Mouse (Mus musculus): ENCODE results near the gene Gm37240. TPM values are rescaled to one million over a fixed set of nuclear protein-coding genes. Genes with fewer than 3 reads are reported as not detected.

Gm37240 gene
- total RNA-seq, 2 experiments from 2014 or later: 1.4 to 2.4 TPM

DNA sequence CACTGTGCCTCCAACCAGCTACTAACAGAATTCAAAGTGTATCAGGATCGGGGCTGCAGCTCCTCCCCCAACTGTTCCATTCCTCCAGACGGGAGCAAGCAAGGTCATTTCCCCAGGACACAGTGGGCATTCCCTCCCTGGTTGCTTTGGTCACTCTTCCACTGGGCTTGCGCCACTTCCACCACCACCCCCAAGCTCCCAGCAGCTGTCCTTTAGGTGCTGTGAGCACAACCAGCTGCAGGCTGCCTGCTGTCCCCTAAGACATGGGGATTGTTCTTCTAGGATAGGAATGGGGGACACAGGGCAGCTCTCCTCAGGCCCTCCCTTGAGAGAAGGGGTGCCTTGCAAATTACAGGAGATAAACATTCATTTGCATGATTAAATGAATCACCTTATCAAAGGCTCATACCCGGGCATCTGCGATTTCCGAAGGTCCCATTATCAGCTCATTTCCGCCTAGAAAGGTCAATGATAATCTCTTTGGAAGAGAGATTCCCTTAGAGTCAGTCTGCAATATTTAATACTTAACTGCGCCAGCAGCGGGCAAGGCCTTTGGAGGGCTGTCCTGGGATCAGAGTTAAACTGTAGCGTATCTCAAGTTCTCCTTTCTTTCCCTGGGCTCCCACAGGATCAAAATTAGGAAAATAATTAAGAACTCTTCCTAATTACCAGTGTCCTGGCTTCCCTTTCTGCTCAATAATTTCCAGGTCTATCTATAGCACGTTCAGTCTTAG lies 1247.4 kb downstream of the Gm37240 start:
- Histone ChIP-seq H3K27ac (no peak overlapping the region), H3K4me3 (no peak overlapping the region)
- no peak for TF ChIP-seq CTCF (conservative IDR thresholded peaks at IDR 0.05)
- DNase-seq (ENCODE audit: low spot score in 2 of 2): no peak

DNA sequence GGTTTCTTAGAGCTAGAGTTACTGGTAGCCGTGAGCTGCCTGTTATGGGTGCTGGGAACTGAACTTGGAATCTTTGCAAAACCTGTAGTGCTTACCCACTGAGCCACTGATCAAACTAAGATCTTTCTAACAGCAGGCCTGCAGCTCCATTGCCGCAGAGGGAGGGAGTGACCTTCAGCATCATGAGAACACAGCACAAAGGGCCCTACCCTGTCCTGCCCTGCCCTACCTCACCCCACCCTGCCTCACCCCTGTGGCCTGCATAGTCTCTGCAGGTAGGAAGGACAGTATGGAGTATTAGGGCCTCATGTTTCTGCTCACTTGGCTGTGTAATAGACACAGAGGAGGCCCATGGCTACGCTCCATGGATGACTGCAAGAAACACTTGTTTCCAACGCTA lies 1248.5 kb downstream of the Gm37240 start:
- no peak for TF ChIP-seq CTCF (conservative IDR thresholded peaks at IDR 0.05)
- no peak for DNase-seq (ENCODE audit: low spot score in 2 of 2)

DNA sequence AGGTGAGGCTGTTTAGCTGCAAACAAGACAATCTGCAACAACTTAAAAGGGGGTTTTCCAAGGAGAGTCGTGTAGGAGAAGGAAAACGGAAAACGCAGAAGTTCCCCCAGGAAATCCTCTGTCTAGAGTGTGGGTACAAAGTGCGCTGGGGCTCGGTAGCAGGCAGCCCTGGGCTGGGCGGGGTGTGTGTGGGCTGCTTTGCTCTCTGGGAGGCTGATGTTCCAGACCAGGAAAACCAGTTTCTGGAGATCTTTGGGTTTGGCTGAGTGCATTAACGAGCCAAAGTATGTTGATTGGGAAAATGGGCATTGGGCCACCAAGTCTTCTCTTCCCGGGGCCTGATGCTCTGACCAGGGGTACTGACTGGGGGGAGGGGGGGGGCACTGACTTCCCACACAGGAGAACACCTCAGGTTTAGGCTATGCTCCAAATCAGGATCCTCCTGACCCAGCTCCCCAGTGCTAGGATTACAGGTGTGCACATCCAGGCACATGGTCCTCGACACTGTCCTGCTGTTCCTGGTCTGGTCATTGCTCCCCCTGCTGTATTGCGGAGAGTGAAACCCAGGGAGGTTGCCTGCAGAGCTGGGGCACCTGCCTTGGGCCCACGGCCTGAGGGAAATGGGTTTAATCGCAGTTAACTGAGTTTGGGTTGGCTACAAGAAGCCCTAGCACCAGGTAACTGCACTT lies 1249.3 kb downstream of the Gm37240 start:
- Histone ChIP-seq H3K4me3 (no peak overlapping the region), H3K27ac (no peak overlapping the region)
- no peak for TF ChIP-seq CTCF (conservative IDR thresholded peaks at IDR 0.05)
- no peak for DNase-seq (ENCODE audit: low spot score in 2 of 2)

More for the DNA sequence above, 1248.5 kb downstream of the Gm37240 start:
- Histone ChIP-seq H3K4me3 (no peak overlapping the region), H3K27ac (no peak overlapping the region)

DNA sequence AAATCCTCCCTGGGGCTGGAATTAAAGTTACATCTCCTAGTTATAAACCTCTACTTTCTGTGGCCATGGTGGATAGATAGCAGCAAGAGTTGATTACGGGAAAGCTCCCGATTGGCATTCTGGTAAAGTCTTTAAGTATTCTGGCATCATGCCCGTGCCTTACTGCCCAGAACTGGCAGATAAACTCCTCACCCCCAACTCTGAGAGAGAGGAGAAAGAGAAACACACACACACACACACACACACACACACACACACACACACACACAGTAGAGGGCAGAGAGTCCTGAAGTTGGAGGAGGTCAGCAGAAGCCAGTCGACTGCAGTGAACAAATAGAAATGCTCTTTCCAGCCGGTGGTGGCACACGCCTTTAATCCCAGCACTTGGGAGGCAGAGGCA lies 1250.2 kb downstream of the Gm37240 start:
- Histone ChIP-seq H3K27ac (no peak overlapping the region), H3K4me3 (no peak overlapping the region)
- no peak for TF ChIP-seq CTCF (conservative IDR thresholded peaks at IDR 0.05)
- DNase-seq (ENCODE audit: low spot score in 2 of 2): no peak

DNA sequence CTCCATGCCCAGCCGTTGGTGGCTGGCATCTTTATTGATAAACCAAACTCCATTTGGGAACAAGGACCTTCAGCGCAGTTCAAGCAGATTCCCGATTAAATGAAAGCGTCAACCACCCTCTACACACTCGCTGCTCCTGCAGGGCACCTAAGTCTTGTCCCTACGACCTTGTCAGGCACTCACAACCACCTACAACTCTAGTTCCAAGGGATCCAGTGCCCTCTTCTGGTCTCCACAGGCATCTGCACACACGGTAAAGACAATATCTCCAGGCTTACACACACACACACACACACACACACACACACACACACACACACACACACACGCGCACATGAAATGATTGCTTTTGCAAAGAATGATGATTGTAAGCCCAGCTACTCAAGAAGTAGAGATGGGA lies 1255.7 kb downstream of the Gm37240 start:
- no peak for TF ChIP-seq CTCF (conservative IDR thresholded peaks at IDR 0.05)
- Histone ChIP-seq H3K27ac (no peak overlapping the region), H3K4me3 (no peak overlapping the region)
- no peak for DNase-seq (ENCODE audit: low spot score in 2 of 2)

DNA sequence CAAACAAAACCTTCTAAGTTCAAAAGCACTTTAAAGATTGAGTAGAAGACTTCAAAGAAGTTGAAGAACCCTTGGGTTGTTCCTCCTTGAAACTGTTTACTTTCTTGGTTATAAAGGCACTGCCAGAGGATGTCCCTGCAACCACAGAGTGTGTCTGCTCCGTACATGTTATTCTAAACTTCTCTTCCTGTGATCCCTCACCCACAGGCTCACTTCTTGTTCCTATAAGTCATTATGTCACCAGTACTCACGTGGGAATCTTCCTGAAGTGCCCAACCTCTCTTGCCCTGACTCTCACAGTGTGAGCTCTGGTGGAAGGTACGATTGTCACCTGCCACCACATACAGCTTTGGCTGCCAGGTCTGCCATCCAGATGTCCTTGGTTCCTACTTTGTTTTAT lies 1265.3 kb downstream of the Gm37240 start:
- no peak overlapping the region for H3K4me3 ChIP-seq
- no peak for DNase-seq (ENCODE audit: low spot score in 2 of 2)
- H3K27ac ChIP-seq: no peak overlapping the region
- no peak for TF ChIP-seq CTCF (conservative IDR thresholded peaks at IDR 0.05)

DNA sequence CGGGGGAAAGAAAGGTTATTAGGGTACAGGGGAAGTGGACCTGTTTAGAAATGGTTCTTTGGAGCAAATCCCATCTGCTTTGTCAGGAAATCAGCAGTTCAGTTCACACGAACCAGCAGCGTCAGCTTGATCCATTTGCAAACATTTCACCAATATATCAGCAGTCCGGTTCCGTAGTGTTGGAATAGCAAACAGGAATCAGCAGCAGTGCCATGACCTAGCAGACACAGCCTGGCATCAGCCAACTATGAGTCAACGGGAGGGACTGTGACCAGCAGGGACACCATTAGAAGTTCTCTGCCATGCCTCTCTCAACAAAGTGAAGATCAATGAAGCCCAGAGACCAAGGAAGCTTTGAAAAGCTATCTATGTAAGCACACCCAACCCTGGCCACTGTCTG lies 1267.6 kb downstream of the Gm37240 start:
- Histone ChIP-seq H3K4me3 (no peak overlapping the region), H3K27ac (no peak overlapping the region)
- TF ChIP-seq CTCF (conservative IDR thresholded peaks at IDR 0.05): no peak
- DNase-seq (ENCODE audit: low spot score in 2 of 2): no peak

DNA sequence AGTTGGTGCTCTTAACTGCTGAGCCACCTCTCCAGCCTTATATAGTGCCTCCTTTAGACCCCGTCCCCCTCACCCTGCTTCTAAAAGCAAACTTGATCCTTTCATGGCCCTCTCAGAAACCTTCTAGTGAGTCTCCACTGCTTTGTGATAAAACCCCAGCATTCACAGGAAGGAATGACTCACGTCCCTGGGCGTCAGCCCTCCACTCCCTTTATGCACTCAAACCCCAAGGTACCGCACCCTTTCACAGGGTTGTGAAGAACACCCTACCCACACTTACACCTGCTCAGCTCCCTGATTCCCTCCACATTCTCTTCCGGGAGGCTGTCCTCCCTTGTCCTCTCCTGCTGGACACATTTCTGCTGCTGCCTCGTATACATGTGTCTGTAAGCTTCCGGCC lies 1268.3 kb downstream of the Gm37240 start:
- Histone ChIP-seq H3K27ac (no peak overlapping the region), H3K4me3 (no peak overlapping the region)
- no peak for DNase-seq (ENCODE audit: low spot score in 2 of 2)
- TF ChIP-seq CTCF (conservative IDR thresholded peaks at IDR 0.05): no peak

DNA sequence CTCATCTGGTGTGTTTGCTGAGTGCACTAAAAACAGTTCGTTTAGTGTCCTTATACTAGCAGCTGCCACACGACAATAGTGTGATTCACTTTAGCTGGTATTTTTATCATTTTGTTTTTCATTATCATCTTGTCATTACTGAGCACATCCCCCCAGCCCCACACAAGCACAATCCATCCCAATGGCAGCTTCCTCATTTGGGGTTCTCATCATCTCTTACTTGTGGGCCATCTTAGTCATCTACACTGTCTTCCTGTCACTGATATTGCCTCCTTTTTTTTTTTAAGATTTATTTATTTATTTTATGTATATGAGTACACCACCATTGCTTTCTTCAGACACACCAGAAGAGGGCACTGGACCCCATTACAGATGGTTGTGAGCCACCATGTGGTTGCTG lies 1268.7 kb downstream of the Gm37240 start:
- Histone ChIP-seq H3K27ac (no peak overlapping the region), H3K4me3 (no peak overlapping the region)
- no peak for TF ChIP-seq CTCF (conservative IDR thresholded peaks at IDR 0.05)
- no peak for DNase-seq (ENCODE audit: low spot score in 2 of 2)

DNA sequence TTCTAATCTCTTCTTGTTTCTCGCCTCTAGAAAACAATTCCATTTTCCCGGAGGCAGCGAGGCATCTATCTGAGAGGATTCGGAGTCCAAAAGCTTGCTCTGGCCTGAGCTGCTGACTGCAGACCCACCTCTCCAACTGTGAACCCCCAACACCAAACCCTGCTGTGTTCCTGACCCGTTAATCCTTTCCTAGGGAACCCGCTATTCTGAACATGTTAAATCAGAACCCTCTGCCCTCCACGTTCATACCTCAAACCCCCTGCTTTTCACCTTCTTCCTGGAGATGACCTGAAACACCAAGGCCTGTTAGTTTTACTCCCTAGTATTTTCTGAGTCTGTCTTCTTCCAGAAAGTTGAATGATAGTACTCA lies 1271.5 kb downstream of the Gm37240 start:
- no peak overlapping the region for H3K4me3 ChIP-seq
- no peak for TF ChIP-seq CTCF (conservative IDR thresholded peaks at IDR 0.05)
- H3K27ac ChIP-seq: no peak overlapping the region
- DNase-seq (ENCODE audit: low spot score in 2 of 2): no peak

DNA sequence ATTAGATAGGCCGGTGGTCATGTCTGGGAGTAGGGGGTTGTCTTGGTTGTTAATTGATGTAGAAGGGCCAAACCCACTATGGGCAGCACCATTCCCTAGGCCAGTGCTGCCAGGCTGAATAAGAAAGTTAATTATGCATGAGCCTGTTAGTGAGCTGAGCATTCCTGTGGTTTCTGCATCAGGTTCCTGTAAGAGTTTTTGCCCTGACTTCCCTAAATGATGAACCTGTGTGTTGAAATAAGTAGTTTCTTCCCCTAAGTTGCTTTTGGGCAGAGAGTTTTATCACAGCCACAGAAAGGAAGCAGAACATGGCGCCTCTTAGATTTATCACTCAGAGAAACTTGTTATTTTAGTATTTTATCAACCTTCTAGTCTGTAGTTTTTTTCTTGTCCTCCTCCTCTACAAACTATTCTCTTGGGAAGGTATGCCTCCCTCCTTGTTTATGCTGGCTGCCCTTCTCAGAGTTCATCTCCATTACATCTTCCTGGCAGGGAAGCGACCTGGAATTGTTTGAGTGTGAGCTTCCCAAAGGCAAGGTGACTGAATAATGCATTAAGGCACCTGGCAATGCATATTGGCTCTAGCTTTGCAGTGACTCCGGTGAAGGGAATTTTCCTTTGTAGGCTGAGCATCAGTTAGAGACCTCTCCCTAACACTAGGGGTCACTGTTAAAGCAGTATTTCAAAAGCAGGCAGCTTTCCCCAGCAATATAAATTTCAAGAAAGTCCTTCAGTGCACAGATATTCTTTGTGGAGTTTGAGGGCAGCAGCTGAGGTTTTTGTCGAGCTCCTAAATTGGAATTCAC lies 1272.1 kb downstream of the Gm37240 start:
- peak; percentile 46 to 50 for DNase-seq (ENCODE audit: low spot score in 2 of 2)
- Histone ChIP-seq H3K27ac (no peak overlapping the region), H3K4me3 (no peak overlapping the region)
- peak; percentile 90 for TF ChIP-seq CTCF (conservative IDR thresholded peaks at IDR 0.05)

DNA sequence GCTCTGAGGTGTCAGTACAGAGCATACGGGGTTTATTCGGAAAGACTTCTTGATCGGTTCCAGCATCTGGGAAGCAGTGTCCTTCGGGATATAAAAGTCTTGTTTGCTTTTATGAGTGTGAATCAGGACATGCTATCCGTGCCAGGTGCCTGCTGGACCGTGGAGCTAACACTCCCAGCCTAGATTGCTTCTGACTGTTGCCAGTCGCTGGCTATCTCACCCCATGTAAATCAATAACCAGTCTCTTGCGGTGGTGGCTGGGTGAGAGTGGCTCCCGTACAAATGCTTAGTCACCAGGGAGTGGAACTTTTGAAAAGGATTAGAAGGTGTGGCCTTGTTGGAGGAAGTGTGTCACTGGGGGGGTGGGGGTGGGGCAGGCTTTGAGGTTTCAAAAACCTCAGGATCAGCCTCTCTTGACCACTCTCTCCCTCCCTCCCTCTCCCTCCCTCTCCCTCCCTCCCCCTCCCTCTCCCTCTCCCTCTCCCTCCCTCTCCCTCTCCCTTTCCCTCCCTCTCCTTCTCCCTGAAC lies 1277.1 kb downstream of the Gm37240 start:
- no peak for DNase-seq (ENCODE audit: low spot score in 2 of 2)
- no peak overlapping the region for H3K4me3 ChIP-seq
- TF ChIP-seq CTCF (conservative IDR thresholded peaks at IDR 0.05): no peak
- no peak overlapping the region for H3K27ac ChIP-seq

DNA sequence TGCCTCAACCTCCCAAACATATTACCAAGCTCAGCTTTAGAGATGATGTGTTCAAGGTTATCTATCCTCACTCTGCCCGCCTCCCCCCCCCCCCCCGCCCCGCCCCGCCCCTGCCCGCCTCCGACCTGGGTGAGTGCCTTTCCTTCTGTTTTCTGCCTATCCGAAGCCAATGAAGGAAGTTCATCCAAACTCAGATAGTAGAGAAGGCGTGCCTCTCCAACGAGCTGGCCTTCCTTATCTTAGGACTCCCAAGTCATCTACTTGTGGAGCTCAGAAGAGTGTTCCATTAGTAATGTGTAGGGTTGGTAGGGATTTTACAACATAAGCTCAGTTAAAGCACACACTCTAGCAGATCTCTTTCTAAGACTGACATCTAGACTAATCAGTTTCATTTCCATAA lies 1284.1 kb downstream of the Gm37240 start:
- TF ChIP-seq CTCF (conservative IDR thresholded peaks at IDR 0.05): no peak
- no peak for DNase-seq (ENCODE audit: low spot score in 2 of 2)
- H3K27ac ChIP-seq: no peak overlapping the region
- H3K4me3 ChIP-seq: no peak overlapping the region
